Mouse (Mus musculus): ENCODE results near the gene Grifin. TPM values are rescaled to one million over a fixed set of nuclear protein-coding genes. Genes with fewer than 3 reads are reported as not detected.

Gene Grifin
- polyA plus RNA-seq, 1 experiment: 0.77 TPM

DNA sequence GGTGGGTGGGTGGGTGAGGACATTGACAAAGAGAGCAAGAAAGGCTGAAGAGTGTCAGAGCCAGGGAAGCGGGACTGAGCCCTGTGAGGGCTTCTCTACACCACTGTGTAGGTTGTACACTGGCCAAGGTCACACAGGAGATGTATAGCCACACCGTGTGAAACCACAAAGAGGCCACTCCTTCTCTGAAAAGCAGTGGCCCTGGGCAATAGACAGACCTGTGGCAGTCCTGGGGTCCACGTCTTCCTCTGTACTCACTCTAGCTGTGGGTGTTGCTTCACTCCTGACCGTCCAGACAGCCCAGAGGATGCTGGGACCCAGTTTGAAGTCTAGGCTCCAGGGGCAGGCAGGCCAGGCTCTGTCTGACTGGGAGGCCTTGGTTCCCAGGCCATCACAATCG is 30.0 kb upstream of the Grifin start:
- peaks cover 38% of the 10 kb centered on the region for H3K4me1 ChIP-seq

GRCm38 (mm10) chr5:140589082-140589774 is 24.4 kb upstream of the Grifin start:
- no peaks in the 10 kb centered on the region for H3K9me3 ChIP-seq
- no peaks in the 10 kb centered on the region for H3K36me3 ChIP-seq (replicated peaks; ENCODE audit: low read length)
- no peak for TF ChIP-seq GATA1 (IDR thresholded peaks at IDR 0.05; ENCODE audit: borderline replicate concordance, low read length)
- no peak for TF ChIP-seq FLI1 (IDR thresholded peaks at IDR 0.05; ENCODE audit: low read length)
- peaks cover 9% of the 10 kb centered on the region for H3K4me1 ChIP-seq
- peaks cover 38% of the 10 kb centered on the region for H3K27me3 ChIP-seq (replicated peaks)
- H3K4me3 ChIP-seq (replicated peaks): no peak overlapping the region

More for the DNA sequence above, 30.0 kb upstream of the Grifin start:
- H3K4me3 ChIP-seq (replicated peaks): no peak overlapping the region
- peaks cover 53% of the 10 kb centered on the region for H3K27me3 ChIP-seq (replicated peaks)
- no peaks in the 10 kb centered on the region for H3K36me3 ChIP-seq (replicated peaks; ENCODE audit: low read length)
- H3K9me3 ChIP-seq: no peaks in the 10 kb centered on the region
- TF ChIP-seq GATA1 (IDR thresholded peaks at IDR 0.05; ENCODE audit: borderline replicate concordance, low read length) (no peak), FLI1 (IDR thresholded peaks at IDR 0.05; ENCODE audit: low read length) (no peak)

- Histone ChIP-seq H3K4me3 (replicated peaks) (no peak overlapping the region), H3K36me3 (replicated peaks; ENCODE audit: low read length) (no peaks in the 10 kb centered on the region), H3K4me1 (peaks cover 24% of the 10 kb centered on the region), H3K9me3 (no peaks in the 10 kb centered on the region), H3K27me3 (replicated peaks) (peaks cover 37% of the 10 kb centered on the region)
- no peak for TF ChIP-seq FLI1 (IDR thresholded peaks at IDR 0.05; ENCODE audit: low read length)
- no peak for TF ChIP-seq GATA1 (IDR thresholded peaks at IDR 0.05; ENCODE audit: borderline replicate concordance, low read length)
Observed at GRCm38 (mm10) chr5:140583732-140584368, 19.0 kb upstream of the Grifin start.

DNA sequence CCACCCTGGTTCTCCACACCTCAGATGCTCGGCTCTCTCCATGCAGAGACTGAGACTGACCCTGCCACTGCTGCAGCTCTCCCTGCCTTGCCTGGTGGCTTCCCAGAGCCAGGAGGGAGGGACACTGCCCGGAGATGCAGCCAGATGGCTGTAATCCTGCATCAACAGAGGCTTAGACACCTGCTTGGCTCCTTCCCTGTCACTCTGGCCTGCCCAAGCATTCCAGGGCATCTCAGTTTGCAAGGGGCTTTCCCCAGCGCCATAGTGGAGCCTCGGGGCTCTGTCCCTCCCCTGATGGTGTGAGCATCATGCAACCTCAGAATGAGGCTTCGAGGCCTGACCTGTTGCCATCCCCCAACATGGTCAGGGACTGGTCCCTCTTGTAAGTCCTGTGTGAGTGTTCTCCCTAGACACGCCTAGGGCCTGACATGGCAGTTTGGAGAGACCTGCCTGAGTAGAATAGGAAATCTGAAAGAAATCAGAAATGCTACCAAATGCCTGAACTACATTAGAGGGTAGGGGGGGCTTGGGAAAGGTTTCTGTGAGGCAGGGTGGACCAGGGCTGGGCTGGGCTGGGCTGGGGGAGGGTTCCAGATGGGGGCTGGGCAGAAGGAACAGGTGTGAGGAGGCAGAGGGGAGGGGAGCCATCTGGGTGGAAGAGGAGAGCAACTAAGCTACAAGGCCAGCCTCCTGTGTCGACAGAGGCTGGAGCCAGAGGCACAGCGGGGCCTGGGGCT is 18.3 kb upstream of the Grifin start:
- H3K4me1 ChIP-seq: peaks cover 27% of the 10 kb centered on the region
- no peaks in the 10 kb centered on the region for H3K9me3 ChIP-seq
- TF ChIP-seq FLI1 (IDR thresholded peaks at IDR 0.05; ENCODE audit: low read length) (no peak), GATA1 (IDR thresholded peaks at IDR 0.05; ENCODE audit: borderline replicate concordance, low read length) (no peak)
- H3K27me3 ChIP-seq (replicated peaks): peaks cover 41% of the 10 kb centered on the region
- no peak overlapping the region for H3K4me3 ChIP-seq (replicated peaks)
- no peaks in the 10 kb centered on the region for H3K36me3 ChIP-seq (replicated peaks; ENCODE audit: low read length)

DNA sequence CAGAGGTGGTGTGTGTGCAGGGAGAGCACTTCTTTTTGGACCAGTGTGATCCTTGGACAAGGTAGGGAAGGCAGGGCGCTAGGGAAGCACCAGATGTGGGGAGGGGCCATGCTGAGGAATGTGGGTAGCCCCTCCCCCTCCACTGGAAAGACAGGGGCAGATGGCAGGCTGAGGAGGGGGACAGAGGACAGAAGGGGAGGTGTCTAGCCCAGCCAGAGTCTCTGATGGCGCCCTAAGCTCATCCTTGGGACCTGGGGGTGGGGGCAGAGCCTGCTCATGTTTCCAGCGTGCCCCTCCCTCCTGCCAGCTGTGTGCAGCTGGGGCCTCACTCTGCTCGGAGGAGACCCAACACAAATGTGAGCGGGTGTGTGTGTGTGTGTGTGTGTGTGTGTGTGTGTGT is 16.7 kb upstream of the Grifin start:
- H3K9me3 ChIP-seq: no peaks in the 10 kb centered on the region

DNA sequence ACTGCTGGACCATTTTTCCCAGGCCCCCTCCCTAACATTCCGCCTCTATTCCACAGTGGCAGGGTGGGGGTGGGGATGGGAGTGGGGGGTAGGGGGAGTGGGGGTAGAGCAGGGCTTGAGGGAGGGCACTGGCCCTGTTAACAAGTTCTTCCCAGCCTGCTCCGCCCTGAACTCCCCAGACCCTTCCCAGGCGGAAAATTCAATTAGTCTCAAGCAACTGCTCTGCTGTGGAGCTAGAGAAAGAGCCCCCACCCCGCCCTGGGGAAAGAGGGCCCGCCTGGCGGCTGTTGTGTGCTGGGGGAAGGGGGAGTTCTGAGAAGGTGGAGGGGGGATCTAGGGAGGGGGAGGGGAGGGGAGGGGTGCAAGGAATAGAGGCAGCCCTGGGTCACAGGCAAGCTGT is 14.9 kb upstream of the Grifin start:
- Histone ChIP-seq H3K36me3 (replicated peaks; ENCODE audit: low read length) (no peaks in the 10 kb centered on the region), H3K4me1 (peaks cover 28% of the 10 kb centered on the region), H3K27me3 (replicated peaks) (peaks cover 49% of the 10 kb centered on the region), H3K9me3 (0 out of 2 replicates have a peak, but pooled peaks cover 2% of the 10 kb centered on the region), H3K4me3 (replicated peaks) (no peak overlapping the region)
- TF ChIP-seq FLI1 (IDR thresholded peaks at IDR 0.05; ENCODE audit: low read length): no peak
- TF ChIP-seq GATA1 (IDR thresholded peaks at IDR 0.05; ENCODE audit: borderline replicate concordance, low read length): no peak

More for the DNA sequence above, 16.7 kb upstream of the Grifin start:
- peaks cover 22% of the 10 kb centered on the region for H3K4me1 ChIP-seq
- H3K4me3 ChIP-seq (replicated peaks): no peak overlapping the region
- H3K27me3 ChIP-seq (replicated peaks): peaks cover 49% of the 10 kb centered on the region
- TF ChIP-seq FLI1 (IDR thresholded peaks at IDR 0.05; ENCODE audit: low read length): no peak
- TF ChIP-seq GATA1 (IDR thresholded peaks at IDR 0.05; ENCODE audit: borderline replicate concordance, low read length): no peak
- H3K36me3 ChIP-seq (replicated peaks; ENCODE audit: low read length): no peaks in the 10 kb centered on the region

GRCm38 (mm10) chr5:140579221-140579620 is 14.3 kb upstream of the Grifin start:
- Histone ChIP-seq H3K27me3 (replicated peaks) (peaks cover 49% of the 10 kb centered on the region), H3K4me1 (peaks cover 28% of the 10 kb centered on the region), H3K4me3 (replicated peaks) (no peak overlapping the region), H3K36me3 (replicated peaks; ENCODE audit: low read length) (no peaks in the 10 kb centered on the region), H3K9me3 (0 out of 2 replicates have a peak, but pooled peaks cover 2% of the 10 kb centered on the region)
- TF ChIP-seq FLI1 (IDR thresholded peaks at IDR 0.05; ENCODE audit: low read length): no peak
- no peak for TF ChIP-seq GATA1 (IDR thresholded peaks at IDR 0.05; ENCODE audit: borderline replicate concordance, low read length)

DNA sequence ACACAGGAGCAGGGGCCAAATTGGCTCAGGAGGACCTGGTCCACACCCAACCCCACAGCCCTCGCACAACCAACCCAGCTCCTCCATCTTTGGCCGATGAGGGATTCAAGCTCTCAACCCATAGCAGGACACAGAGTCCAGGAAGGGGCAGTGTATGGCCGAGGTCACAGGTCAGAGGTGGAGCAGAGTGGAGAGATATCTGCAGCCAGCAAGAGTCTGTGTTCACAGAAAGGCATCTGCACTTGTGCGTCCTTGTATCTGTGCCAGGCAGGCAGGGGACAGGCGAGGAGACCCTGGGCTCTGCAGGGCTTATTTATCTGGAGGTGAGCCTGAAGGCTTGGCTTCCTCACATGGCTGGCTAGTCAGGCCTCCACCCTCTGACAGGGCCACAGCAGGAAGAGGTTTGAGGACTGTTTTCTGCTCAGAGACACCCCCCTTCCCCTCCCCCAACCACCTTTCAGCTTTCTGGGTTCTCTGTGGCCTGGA is 10.6 kb upstream of the Grifin start:
- TF ChIP-seq GATA1 (IDR thresholded peaks at IDR 0.05; ENCODE audit: borderline replicate concordance, low read length) (no peak), FLI1 (IDR thresholded peaks at IDR 0.05; ENCODE audit: low read length) (no peak)

GRCm38 (mm10) chr5:140572611-140573010 is 7.7 kb upstream of the Grifin start:
- H3K4me3 ChIP-seq (replicated peaks): no peak overlapping the region
- TF ChIP-seq GATA1 (IDR thresholded peaks at IDR 0.05; ENCODE audit: borderline replicate concordance, low read length): no peak
- TF ChIP-seq FLI1 (IDR thresholded peaks at IDR 0.05; ENCODE audit: low read length): no peak
- peaks cover 6% of the 10 kb centered on the region for H3K27me3 ChIP-seq (replicated peaks)
- no peaks in the 10 kb centered on the region for H3K36me3 ChIP-seq (replicated peaks; ENCODE audit: low read length)
- peaks cover 34% of the 10 kb centered on the region for H3K4me1 ChIP-seq
- H3K9me3 ChIP-seq: 0 out of 2 replicates have a peak, but pooled peaks cover 2% of the 10 kb centered on the region

More for the DNA sequence above, 10.6 kb upstream of the Grifin start:
- Histone ChIP-seq H3K4me3 (replicated peaks) (no peak overlapping the region), H3K27me3 (replicated peaks) (peaks cover 25% of the 10 kb centered on the region), H3K9me3 (0 out of 2 replicates have a peak, but pooled peaks cover 2% of the 10 kb centered on the region), H3K4me1 (peaks cover 32% of the 10 kb centered on the region), H3K36me3 (replicated peaks; ENCODE audit: low read length) (no peaks in the 10 kb centered on the region)
